Mouse (Mus musculus) kidney, adult 2 months (tissue): ENCODE data around the gene Saa3. TPM values are rescaled to one million over a fixed set of nuclear protein-coding genes. Genes with fewer than 3 reads are reported as not detected.
A peak's percentile ranks its signal among the peaks of the same experiment; 100 is the strongest.
"Not testable (repeated sequence)": the region's sequence is repeated elsewhere in the genome, so short reads cannot be mapped to it uniquely, and the experiment has no call there.

ENCODE experiments used
- DNase-seq: peaks from one replicate; pipeline ENCODE4 v3.0.0; 2021
- H3K27ac ChIP-seq: fragments of 200-500 bp; 2 replicates; pipeline ENCODE4 v1.5.1; 2012; ENCODE audit warnings: low read depth, low read length, control low read depth, inconsistent platforms; ENCODE audit not compliant: insufficient read depth
- H3K27me3 ChIP-seq: fragments of 200-500 bp; replicated peaks from 2 replicates; pipeline ENCODE4 v1.6.1; 2012; ENCODE audit warnings: mild to moderate bottlenecking, moderate library complexity, low read length, inconsistent platforms; ENCODE audit not compliant: control insufficient read depth, insufficient read depth
- H3K36me3 ChIP-seq: fragments of 200-500 bp; 2 replicates; pipeline ENCODE4 v1.6.1; 2012; ENCODE audit warnings: mild to moderate bottlenecking, moderate library complexity, low read length, inconsistent platforms; ENCODE audit not compliant: control insufficient read depth, insufficient read depth
- H3K4me1 ChIP-seq: fragments of 200-500 bp; 2 replicates; pipeline ENCODE4 v1.6.1; 2011; ENCODE audit warnings: low read length; ENCODE audit not compliant: control insufficient read depth, insufficient read depth
- H3K4me3 ChIP-seq: fragments of 200-500 bp; 2 replicates; pipeline ENCODE4 v1.5.1; 2011; ENCODE audit warnings: mild to moderate bottlenecking, low read depth, low read length, control low read depth; ENCODE audit not compliant: insufficient read depth
- CTCF ChIP-seq: fragments of 200-500 bp; conservative IDR thresholded peaks from 2 replicates; pipeline ENCODE4 v1.5.1; 2011; ENCODE audit warnings: low read depth, mild to moderate bottlenecking, control low read depth, low read length, moderate library complexity, mixed read lengths; ENCODE audit not compliant: insufficient read depth, insufficient read length
- POLR2A ChIP-seq: fragments of 200-500 bp; IDR thresholded peaks from one replicate; pipeline ENCODE4 v1.6.1; 2011; ENCODE audit warnings: low read depth, low read length, control low read depth
- WGBS: fragments of 180-500 bp; shearing (Covaris S2); methylation state at CpG from one replicate; pipeline ENCODE4 v1.1.7; 2018; 5-methylcytosine and 5-hydroxymethylcytosine counted together
- polyA plus RNA-seq: library from polyadenylated mRNA; depleted of rRNA; stranded (reverse); fragments of >200 nt; gene quantifications from 2 replicates; pipeline ENCODE4 v1.2.3, GENCODE M21; 2012

The Saa3 gene
- polyA plus RNA-seq, 1 experiment, result 0.17 TPM

- no peak overlapping the region for H3K4me3 ChIP-seq
- no peak for TF ChIP-seq CTCF
Measured at GRCm38 (mm10) chr7:46712250-46712649, 3.2 kb downstream of the Saa3 start.

GRCm38 (mm10) chr7:46710390-46710844 is 5.1 kb downstream of the Saa3 start, which contains the start of gene Saal1:
TSS of gene Saal1 (minus strand) at chr7:46710680.
- Histone ChIP-seq H3K27ac (peak within 1 kb of the TSS; percentile 26; the same call in 1 of the 2 replicates), H3K36me3 (no peaks in the 10 kb centered on the region), H3K4me3 (peak within 1 kb of the TSS; percentile 77), H3K27me3 (no peaks in the 10 kb centered on the region), H3K4me1 (no peaks in the 10 kb centered on the region)
- DNase-seq, result peak; percentile 87
- 1% methylated on average over 38 of the region's 38 CpGs for WGBS
- TF ChIP-seq CTCF (peak; percentile 79), POLR2A (peak; percentile 28)

More at GRCm38 (mm10) chr7:46712250-46712649, 3.2 kb downstream of the Saa3 start:
- no peak overlapping the region for H3K27ac ChIP-seq
- H3K36me3 ChIP-seq, result no peaks in the 10 kb centered on the region
- no peak for DNase-seq
- H3K4me1 ChIP-seq, result no peaks in the 10 kb centered on the region
- WGBS, result 59% methylated on average over 6 of the region's 6 CpGs
- H3K27me3 ChIP-seq, result no peaks in the 10 kb centered on the region

- Histone ChIP-seq H3K36me3 (peaks cover 2% of the 10 kb centered on the region; the same call in 1 of the 2 replicates), H3K27ac (no peak overlapping the region), H3K4me3 (no peak overlapping the region), H3K4me1 (no peaks in the 10 kb centered on the region), H3K27me3 (no peaks in the 10 kb centered on the region)
- WGBS, result 91% methylated on average over 6 of the region's 6 CpGs
- no peak for TF ChIP-seq POLR2A
- TF ChIP-seq CTCF, result no peak
- DNase-seq, result no peak
Measured at GRCm38 (mm10) chr7:46700521-46701025, 14.9 kb downstream of the Saa3 start.

- no peak overlapping the region for H3K4me3 ChIP-seq
- TF ChIP-seq POLR2A, result no peak
- TF ChIP-seq CTCF, result no peak
- no peaks in the 10 kb centered on the region for H3K4me1 ChIP-seq
- H3K27ac ChIP-seq, result no peak overlapping the region
- DNase-seq, result no peak
- WGBS, result 95% methylated on average over 1 of the region's 1 CpGs
- H3K27me3 ChIP-seq, result no peaks in the 10 kb centered on the region
- H3K36me3 ChIP-seq, result peaks cover 5% of the 10 kb centered on the region; the same call in 1 of the 2 replicates
Measured at GRCm38 (mm10) chr7:46696754-46697153, 18.7 kb downstream of the Saa3 start.

GRCm38 (mm10) chr7:46686827-46687226 is 28.7 kb downstream of the Saa3 start:
- no peak for DNase-seq
- H3K4me1 ChIP-seq, result no peaks in the 10 kb centered on the region
- H3K27ac ChIP-seq, result no peak overlapping the region
- no peak for TF ChIP-seq CTCF
- no peak for TF ChIP-seq POLR2A
- no peaks in the 10 kb centered on the region for H3K36me3 ChIP-seq
- H3K27me3 ChIP-seq, result no peaks in the 10 kb centered on the region; the same call in 1 of the 2 replicates
- no peak overlapping the region for H3K4me3 ChIP-seq
- 83% methylated on average over 5 of the region's 5 CpGs for WGBS

GRCm38 (mm10) chr7:46680732-46681131 is 34.8 kb downstream of the Saa3 start:
- no peak for DNase-seq
- Histone ChIP-seq H3K27ac (no peak overlapping the region), H3K27me3 (no peaks in the 10 kb centered on the region; the same call in 1 of the 2 replicates), H3K36me3 (no peaks in the 10 kb centered on the region), H3K4me1 (no peaks in the 10 kb centered on the region), H3K4me3 (no peak overlapping the region)
- TF ChIP-seq POLR2A (no peak), CTCF (no peak)

- not testable (repeated sequence) for H3K4me3 ChIP-seq, H3K36me3 ChIP-seq, H3K4me1 ChIP-seq, H3K27me3 ChIP-seq, H3K27ac ChIP-seq, DNase-seq
- WGBS, result 66% methylated on average over 7 of the region's 7 CpGs
Measured at GRCm38 (mm10) chr7:46679044-46679443, 36.5 kb downstream of the Saa3 start.
